Mouse (Mus musculus) kidney, postnatal 0 days (tissue): ENCODE results near the gene Gimap4. TPM values are rescaled to one million over a fixed set of nuclear protein-coding genes. Genes with fewer than 3 reads are reported as not detected.

ENCODE experiments used
- ATAC-seq: fragments of 200-750 bp; cut with Nextera tagmentation; replicated peaks from 2 replicates; pipeline ENCODE4 v1.8.0; 2017; ENCODE audit warnings: low read depth, moderate number of reproducible peaks, moderate TSS enrichment, moderate library complexity; ENCODE audit not compliant: low FRiP score
- DNase-seq: peaks from one replicate; pipeline ENCODE4 v3.0.0-alpha.2; 2016; ENCODE audit warnings: low spot score
- H3K27ac ChIP-seq: fragments of 300-500 bp; sonication (generic); 2 replicates; pipeline ENCODE4 v1.5.1; 2014; ENCODE audit warnings: mild to moderate bottlenecking
- H3K27me3 ChIP-seq: fragments of 300-500 bp; sonication (generic); 2 replicates; pipeline ENCODE4 v1.6.1; 2014; ENCODE audit warnings: low read length, mixed read lengths; ENCODE audit not compliant: insufficient read depth
- H3K36me3 ChIP-seq: fragments of 300-500 bp; sonication (generic); 2 replicates; pipeline ENCODE4 v1.6.1; 2014; ENCODE audit warnings: low read length, mixed read lengths; ENCODE audit not compliant: insufficient read depth
- H3K4me1 ChIP-seq: fragments of 300-500 bp; sonication (generic); replicated peaks from 2 replicates; pipeline ENCODE4 v1.6.1; 2014; ENCODE audit warnings: antibody characterized with exemption, low read length, mixed read lengths; ENCODE audit not compliant: insufficient read depth
- H3K4me2 ChIP-seq: fragments of 300-500 bp; sonication (generic); 2 replicates; pipeline ENCODE4 v1.6.1; 2014; ENCODE audit warnings: mild to moderate bottlenecking, low read length, moderate library complexity, mixed read lengths
- H3K4me3 ChIP-seq: fragments of 300-500 bp; sonication (generic); replicated peaks from 2 replicates; pipeline ENCODE4 v1.5.1; 2014; ENCODE audit warnings: low read depth, low read length
- H3K9ac ChIP-seq: fragments of 300-500 bp; sonication (generic); 2 replicates; pipeline ENCODE4 v1.6.1; 2014; ENCODE audit warnings: low read depth, low read length
- H3K9me3 ChIP-seq: fragments of 300-500 bp; sonication (generic); replicated peaks from 2 replicates; pipeline ENCODE4 v1.6.1; 2016; ENCODE audit warnings: low read length, inconsistent platforms, mixed read lengths
- CTCF ChIP-seq: IDR thresholded peaks from 2 replicates; pipeline ENCODE4 v1.5.1; 2016; ENCODE audit warnings: antibody characterized with exemption, low read depth, mild to moderate bottlenecking, moderate library complexity
- WGBS: fragments of 180-500 bp; shearing (Covaris S2); extraction: QIAGEN DNeasy Blood & Tissue Kit; methylation state at CpG from one replicate; pipeline ENCODE4 v1.1.7; 2014; 5-methylcytosine and 5-hydroxymethylcytosine counted together
- polyA plus RNA-seq: library from polyadenylated mRNA; unstranded; fragments of >200 nt; fragmentation: Nextera tagmentation; extraction: Ambion mirVana; gene quantifications from 2 replicates; pipeline ENCODE4 v1.2.1, GENCODE M21; 2015

Gene Gimap4
- polyA plus RNA-seq, 1 experiment from 2014 or later, result 71.3 TPM

DNA sequence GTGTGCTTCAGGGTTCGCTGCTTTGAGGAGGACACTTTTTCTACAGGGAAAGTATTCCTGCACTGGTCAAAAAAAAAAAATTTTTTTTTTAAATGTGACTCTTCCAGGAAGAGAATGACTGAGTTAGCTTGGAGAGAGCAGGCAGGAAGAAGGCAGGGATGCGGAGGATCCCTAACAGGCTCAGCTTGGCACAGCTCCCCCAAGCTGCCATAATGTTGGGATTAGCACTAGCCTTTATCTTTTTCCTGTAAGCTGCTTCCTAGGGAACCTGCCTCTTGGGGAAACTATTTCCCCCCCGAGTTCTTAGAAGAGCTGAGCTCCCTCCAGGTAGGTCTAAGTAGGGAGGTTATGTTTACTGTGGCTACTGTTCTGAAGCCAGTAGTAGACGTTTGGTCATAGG is 457 bp downstream of the Gimap4 start:
- TF ChIP-seq CTCF, result no peak
- Histone ChIP-seq H3K9me3 (no peaks in the 10 kb centered on the region), H3K4me3 (peak overlapping the region; percentile 9; the same call in 1 of the 2 replicates), H3K36me3 (no peaks in the 10 kb centered on the region), H3K9ac (no peak overlapping the region), H3K27ac (peak overlapping the region; percentile 56), H3K4me2 (peak overlapping the region; percentile 35), H3K27me3 (no peaks in the 10 kb centered on the region), H3K4me1 (no peaks in the 10 kb centered on the region)
- WGBS, result 47% methylated on average over 4 of the region's 4 CpGs
- ATAC-seq (no peak), DNase-seq (no peak)

DNA sequence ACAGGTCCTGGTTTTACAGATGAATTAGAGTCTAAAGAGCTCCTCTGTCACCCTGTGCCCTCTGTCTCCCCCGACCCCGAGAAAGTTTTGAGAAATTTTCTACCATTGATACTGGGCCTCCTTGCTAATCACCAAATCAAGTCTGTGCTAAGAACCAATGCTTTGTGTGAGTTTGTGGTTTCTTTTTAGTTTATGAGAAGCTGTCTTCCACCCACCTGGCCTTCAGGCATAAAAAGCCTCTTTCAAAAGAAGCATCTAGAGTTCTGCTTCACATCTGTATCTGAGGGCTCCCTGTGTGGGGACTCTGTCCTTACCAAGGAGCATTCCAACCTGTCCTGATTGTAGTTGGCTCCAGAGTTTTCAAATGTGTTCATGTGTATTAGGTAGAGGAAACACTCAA is 902 bp downstream of the Gimap4 start:
- Histone ChIP-seq H3K9me3 (no peaks in the 10 kb centered on the region), H3K36me3 (no peaks in the 10 kb centered on the region), H3K4me3 (0 out of 2 replicates have a peak overlapping the region, but pooled peaks have one; percentile 9), H3K27me3 (no peaks in the 10 kb centered on the region), H3K4me2 (peak overlapping the region; percentile 35), H3K9ac (0 out of 2 replicates have a peak overlapping the region, but pooled peaks have one; percentile 14), H3K27ac (peak overlapping the region; percentile 56), H3K4me1 (no peaks in the 10 kb centered on the region)
- no peak for TF ChIP-seq CTCF
- DNase-seq, result no peak
- ATAC-seq, result no peak
- WGBS, result 79% methylated on average over 2 of the region's 2 CpGs

- no peak for TF ChIP-seq CTCF
- no peak for ATAC-seq
- Histone ChIP-seq H3K4me3 (no peak overlapping the region), H3K36me3 (no peaks in the 10 kb centered on the region), H3K27ac (no peak overlapping the region), H3K27me3 (no peaks in the 10 kb centered on the region), H3K4me1 (no peaks in the 10 kb centered on the region), H3K4me2 (peak overlapping the region; percentile 35), H3K9me3 (no peaks in the 10 kb centered on the region), H3K9ac (0 out of 2 replicates have a peak overlapping the region, but pooled peaks have one; percentile 14)
- WGBS, result 71% methylated on average over 7 of the region's 7 CpGs
- no peak for DNase-seq
Observed at GRCm38 (mm10) chr6:48685694-48686665, 1.6 kb downstream of the Gimap4 start.

GRCm38 (mm10) chr6:48687077-48687476 is 2.7 kb downstream of the Gimap4 start:
- TF ChIP-seq CTCF, result no peak

DNA sequence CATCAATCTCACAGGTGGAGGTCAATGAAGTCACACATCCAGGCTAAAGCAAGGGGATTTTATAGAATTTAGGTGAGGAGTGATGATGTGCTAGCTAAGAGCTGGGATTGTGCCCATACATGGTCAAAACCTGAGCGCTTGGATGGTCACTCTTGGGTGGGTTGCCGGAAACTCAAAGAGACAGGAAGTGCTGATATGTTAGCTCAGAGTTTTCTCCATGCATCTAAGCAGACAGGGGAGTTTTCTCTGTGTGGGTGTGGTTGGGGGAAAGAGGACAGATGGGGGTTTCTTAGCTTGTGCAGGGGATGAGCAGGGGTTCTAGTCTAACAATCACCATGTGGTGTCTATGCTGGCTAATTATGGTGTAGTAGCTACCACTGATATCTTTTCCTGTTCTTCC is 5.0 kb downstream of the Gimap4 start:
- Histone ChIP-seq H3K4me3 (no peak overlapping the region), H3K4me2 (no peak overlapping the region), H3K27me3 (no peaks in the 10 kb centered on the region), H3K9ac (no peak overlapping the region), H3K36me3 (no peaks in the 10 kb centered on the region), H3K27ac (no peak overlapping the region), H3K9me3 (no peaks in the 10 kb centered on the region), H3K4me1 (no peaks in the 10 kb centered on the region)
- no peak for TF ChIP-seq CTCF
- 60% methylated on average over 2 of the region's 2 CpGs for WGBS
- ATAC-seq, result no peak
- no peak for DNase-seq

More at GRCm38 (mm10) chr6:48687077-48687476, 2.7 kb downstream of the Gimap4 start:
- Histone ChIP-seq H3K4me1 (no peaks in the 10 kb centered on the region), H3K36me3 (no peaks in the 10 kb centered on the region), H3K4me2 (0 out of 2 replicates have a peak overlapping the region, but pooled peaks have one; percentile 35), H3K9me3 (no peaks in the 10 kb centered on the region), H3K27ac (no peak overlapping the region), H3K9ac (no peak overlapping the region), H3K4me3 (no peak overlapping the region), H3K27me3 (no peaks in the 10 kb centered on the region)
- WGBS, result 78% methylated on average over 2 of the region's 2 CpGs
- DNase-seq, result no peak
- ATAC-seq, result no peak

- Histone ChIP-seq H3K4me1 (no peaks in the 10 kb centered on the region), H3K4me2 (no peak overlapping the region), H3K4me3 (no peak overlapping the region), H3K9me3 (no peaks in the 10 kb centered on the region), H3K27me3 (no peaks in the 10 kb centered on the region), H3K27ac (no peak overlapping the region), H3K36me3 (no peaks in the 10 kb centered on the region), H3K9ac (no peak overlapping the region)
- DNase-seq (no peak), ATAC-seq (no peak)
- 83% methylated on average over 6 of the region's 6 CpGs for WGBS
- TF ChIP-seq CTCF, result no peak
Observed at GRCm38 (mm10) chr6:48692962-48693361, 8.6 kb downstream of the Gimap4 start.
